Mouse (Mus musculus): Measurements from ENCODE around the gene Gdpd5. TPM values are rescaled to one million over a fixed set of nuclear protein-coding genes. Genes with fewer than 3 reads are reported as not detected.
"Not testable (repeated sequence)": the region's sequence is repeated elsewhere in the genome, so short reads cannot be mapped to it uniquely, and the experiment has no call there.

Gene Gdpd5
- polyA plus RNA-seq, 1 experiment, result 3.7 TPM

GRCm38 (mm10) chr7:99482637-99483036, 101.4 kb downstream of the Gdpd5 start:
- TF ChIP-seq GATA1 (IDR thresholded peaks at IDR 0.05; ENCODE audit: borderline replicate concordance, low read length) (no peak), FLI1 (IDR thresholded peaks at IDR 0.05; ENCODE audit: low read length) (no peak)
- Histone ChIP-seq H3K4me3 (replicated peaks) (peak overlapping the region; percentile 96), H3K9me3 (no peaks in the 10 kb centered on the region), H3K36me3 (replicated peaks; ENCODE audit: low read length) (peaks cover 48% of the 10 kb centered on the region), H3K4me1 (peaks cover 58% of the 10 kb centered on the region), H3K27me3 (replicated peaks) (peaks cover 6% of the 10 kb centered on the region)

- H3K4me1 ChIP-seq, result peaks cover 51% of the 10 kb centered on the region
- TF ChIP-seq GATA1 (IDR thresholded peaks at IDR 0.05; ENCODE audit: borderline replicate concordance, low read length), result no peak
- peak; percentile 84 for TF ChIP-seq FLI1 (IDR thresholded peaks at IDR 0.05; ENCODE audit: low read length)
Observed at GRCm38 (mm10) chr7:99483271-99483923, 102.2 kb downstream of the Gdpd5 start, which contains the start of gene Rps3. Gene Rps3, minus strand, starts transcription at chr7:99483738.

GRCm38 (mm10) chr7:99483924-99484319, 102.7 kb downstream of the Gdpd5 start:
- TF ChIP-seq GATA1 (IDR thresholded peaks at IDR 0.05; ENCODE audit: borderline replicate concordance, low read length), result no peak
- no peak for TF ChIP-seq FLI1 (IDR thresholded peaks at IDR 0.05; ENCODE audit: low read length)
- H3K36me3 ChIP-seq (replicated peaks; ENCODE audit: low read length), result peaks cover 35% of the 10 kb centered on the region
- no peaks in the 10 kb centered on the region for H3K9me3 ChIP-seq
- H3K4me1 ChIP-seq, result peaks cover 45% of the 10 kb centered on the region
- peak overlapping the region; percentile 96 for H3K4me3 ChIP-seq (replicated peaks)
- H3K27me3 ChIP-seq (replicated peaks), result peaks cover 6% of the 10 kb centered on the region

More at GRCm38 (mm10) chr7:99483271-99483923, 102.2 kb downstream of the Gdpd5 start, which contains the start of gene Rps3:
- H3K4me3 ChIP-seq (replicated peaks), result peak within 1 kb of the TSS; percentile 96
- H3K36me3 ChIP-seq (replicated peaks; ENCODE audit: low read length), result peaks cover 40% of the 10 kb centered on the region
- H3K9me3 ChIP-seq, result no peaks in the 10 kb centered on the region
- peaks cover 6% of the 10 kb centered on the region for H3K27me3 ChIP-seq (replicated peaks)

GRCm38 (mm10) chr7:99484679-99485078, 103.5 kb downstream of the Gdpd5 start:
- no peak for TF ChIP-seq FLI1 (IDR thresholded peaks at IDR 0.05; ENCODE audit: low read length)
- no peak for TF ChIP-seq GATA1 (IDR thresholded peaks at IDR 0.05; ENCODE audit: borderline replicate concordance, low read length)
- peaks cover 6% of the 10 kb centered on the region for H3K27me3 ChIP-seq (replicated peaks)
- H3K9me3 ChIP-seq, result no peaks in the 10 kb centered on the region
- H3K4me1 ChIP-seq, result peaks cover 38% of the 10 kb centered on the region
- no peak overlapping the region for H3K4me3 ChIP-seq (replicated peaks)
- peaks cover 27% of the 10 kb centered on the region for H3K36me3 ChIP-seq (replicated peaks; ENCODE audit: low read length)

- Histone ChIP-seq H3K4me1 (no peaks in the 10 kb centered on the region; the same call in 1 of the 2 replicates), H3K27me3 (replicated peaks) (peaks cover 9% of the 10 kb centered on the region), H3K36me3 (replicated peaks; ENCODE audit: low read length) (no peaks in the 10 kb centered on the region), H3K4me3 (replicated peaks) (no peak overlapping the region), H3K9me3 (no peaks in the 10 kb centered on the region)
- no peak for TF ChIP-seq FLI1 (IDR thresholded peaks at IDR 0.05; ENCODE audit: low read length)
- no peak for TF ChIP-seq GATA1 (IDR thresholded peaks at IDR 0.05; ENCODE audit: borderline replicate concordance, low read length)
Observed at GRCm38 (mm10) chr7:99489708-99490107, 108.5 kb downstream of the Gdpd5 start.

- H3K4me1 ChIP-seq, result peaks cover 13% of the 10 kb centered on the region
- TF ChIP-seq GATA1 (IDR thresholded peaks at IDR 0.05; ENCODE audit: borderline replicate concordance, low read length), result no peak
- TF ChIP-seq FLI1 (IDR thresholded peaks at IDR 0.05; ENCODE audit: low read length), result no peak
- peaks cover 30% of the 10 kb centered on the region for H3K27me3 ChIP-seq (replicated peaks)
- no peak overlapping the region for H3K4me3 ChIP-seq (replicated peaks)
- H3K36me3 ChIP-seq (replicated peaks; ENCODE audit: low read length), result no peaks in the 10 kb centered on the region
- no peaks in the 10 kb centered on the region for H3K9me3 ChIP-seq
Observed at GRCm38 (mm10) chr7:99499128-99499527, 117.9 kb downstream of the Gdpd5 start.

GRCm38 (mm10) chr7:99500201-99500600, 119.0 kb downstream of the Gdpd5 start:
- Histone ChIP-seq H3K36me3 (replicated peaks; ENCODE audit: low read length) (no peaks in the 10 kb centered on the region), H3K9me3 (no peaks in the 10 kb centered on the region), H3K27me3 (replicated peaks) (peaks cover 27% of the 10 kb centered on the region), H3K4me3 (replicated peaks) (no peak overlapping the region), H3K4me1 (peaks cover 13% of the 10 kb centered on the region)
- TF ChIP-seq FLI1 (IDR thresholded peaks at IDR 0.05; ENCODE audit: low read length) (no peak), GATA1 (IDR thresholded peaks at IDR 0.05; ENCODE audit: borderline replicate concordance, low read length) (no peak)

GRCm38 (mm10) chr7:99500655-99501054, 119.4 kb downstream of the Gdpd5 start:
- peaks cover 17% of the 10 kb centered on the region for H3K4me1 ChIP-seq
- no peaks in the 10 kb centered on the region for H3K9me3 ChIP-seq
- TF ChIP-seq GATA1 (IDR thresholded peaks at IDR 0.05; ENCODE audit: borderline replicate concordance, low read length) (no peak), FLI1 (IDR thresholded peaks at IDR 0.05; ENCODE audit: low read length) (no peak)
- H3K4me3 ChIP-seq (replicated peaks), result no peak overlapping the region
- H3K36me3 ChIP-seq (replicated peaks; ENCODE audit: low read length), result no peaks in the 10 kb centered on the region
- peaks cover 26% of the 10 kb centered on the region for H3K27me3 ChIP-seq (replicated peaks)

GRCm38 (mm10) chr7:99501148-99501547, 119.9 kb downstream of the Gdpd5 start:
- peaks cover 22% of the 10 kb centered on the region for H3K27me3 ChIP-seq (replicated peaks)

GRCm38 (mm10) chr7:99504556-99504955, 123.3 kb downstream of the Gdpd5 start:
- H3K27me3 ChIP-seq (replicated peaks), result peaks cover under 1% of the 10 kb centered on the region
- peaks cover 8% of the 10 kb centered on the region; the same call in 1 of the 2 replicates for H3K9me3 ChIP-seq
- H3K4me1 ChIP-seq, result peaks cover 39% of the 10 kb centered on the region
- no peaks in the 10 kb centered on the region for H3K36me3 ChIP-seq (replicated peaks; ENCODE audit: low read length)
- H3K4me3 ChIP-seq (replicated peaks), result no peak overlapping the region
- TF ChIP-seq FLI1 (IDR thresholded peaks at IDR 0.05; ENCODE audit: low read length), result no peak
- no peak for TF ChIP-seq GATA1 (IDR thresholded peaks at IDR 0.05; ENCODE audit: borderline replicate concordance, low read length)

More at GRCm38 (mm10) chr7:99501148-99501547, 119.9 kb downstream of the Gdpd5 start:
- no peaks in the 10 kb centered on the region for H3K36me3 ChIP-seq (replicated peaks; ENCODE audit: low read length)
- H3K4me1 ChIP-seq, result peaks cover 17% of the 10 kb centered on the region
- no peaks in the 10 kb centered on the region for H3K9me3 ChIP-seq
- TF ChIP-seq FLI1 (IDR thresholded peaks at IDR 0.05; ENCODE audit: low read length) (no peak), GATA1 (IDR thresholded peaks at IDR 0.05; ENCODE audit: borderline replicate concordance, low read length) (no peak)
- no peak overlapping the region for H3K4me3 ChIP-seq (replicated peaks)

- H3K4me1 ChIP-seq, result peaks cover 45% of the 10 kb centered on the region
- not testable (repeated sequence) for H3K27me3 ChIP-seq (replicated peaks); H3K36me3 ChIP-seq (replicated peaks; ENCODE audit: low read length); H3K9me3 ChIP-seq; H3K4me3 ChIP-seq (replicated peaks)
Observed at GRCm38 (mm10) chr7:99508187-99508586, 127.0 kb downstream of the Gdpd5 start.
